Mouse (Mus musculus): Measurements from ENCODE around the gene Nod1.

Nod1 gene

DNA sequence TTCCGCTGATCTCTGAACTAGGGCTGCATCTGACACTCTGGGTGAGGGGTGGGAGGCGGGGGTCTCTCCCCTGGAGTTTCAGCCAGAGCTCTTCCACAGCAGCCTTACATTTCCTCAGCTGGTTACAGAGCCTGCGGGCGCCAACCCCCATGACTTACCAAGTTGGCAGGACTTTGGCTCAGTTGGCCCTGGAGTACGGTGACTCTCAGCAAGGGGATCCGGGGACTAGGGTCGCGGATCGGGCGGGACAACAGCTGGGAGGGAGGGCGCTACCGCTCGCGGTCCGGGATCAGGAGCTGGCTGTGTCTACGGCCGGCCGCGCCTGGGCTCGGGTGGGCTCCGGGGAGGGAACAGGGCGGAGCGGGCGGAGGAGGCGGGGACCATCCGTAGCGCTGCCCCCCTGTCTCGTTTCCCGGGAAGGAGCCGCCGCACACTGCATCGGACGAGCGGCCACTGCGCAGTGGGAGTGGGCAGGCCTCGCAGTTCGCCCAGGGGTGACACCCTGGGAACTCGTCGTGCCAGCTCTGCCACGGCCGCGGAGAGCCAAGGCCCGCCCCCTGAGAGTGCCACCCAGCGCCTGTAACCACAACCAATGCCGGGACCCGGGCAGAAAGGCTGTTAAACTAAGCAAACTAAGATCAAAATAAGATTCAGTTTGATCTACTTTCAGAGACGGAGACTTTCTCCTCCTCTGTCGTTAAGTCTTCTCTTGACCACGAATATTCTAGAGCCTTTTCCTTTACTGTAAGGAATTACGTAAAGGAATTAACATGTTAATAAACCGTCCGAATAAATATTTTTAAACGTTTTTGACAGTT, at the start of gene Nod1:
Nod1 (minus strand) TSS at position 502 of the 818 bp plus-strand sequence.
- in situ Hi-C loops (cut with MboI, MseI) = no loop called here

- in situ Hi-C loops (cut with MboI, MseI) = no loop called here
Measured at GRCm38 (mm10) chr6:55021806-55022205, 49.4 kb upstream of the Nod1 start.

GRCm38 (mm10) chr6:55018417-55018816, 46.0 kb upstream of the Nod1 start:
- in situ Hi-C loops (cut with MboI, MseI) = loop anchor here (5.0 to 10.0 kb wide), 3 partner anchors 144 to 934 kb away; no protein-coding TSS in a partner anchor

GRCm38 (mm10) chr6:55016710-55017583, 44.5 kb upstream of the Nod1 start:
- in situ Hi-C loops (cut with MboI, MseI) = loop anchor here (5.0 to 10.0 kb wide), 3 partner anchors 145 to 932 kb away; no protein-coding TSS in a partner anchor

DNA sequence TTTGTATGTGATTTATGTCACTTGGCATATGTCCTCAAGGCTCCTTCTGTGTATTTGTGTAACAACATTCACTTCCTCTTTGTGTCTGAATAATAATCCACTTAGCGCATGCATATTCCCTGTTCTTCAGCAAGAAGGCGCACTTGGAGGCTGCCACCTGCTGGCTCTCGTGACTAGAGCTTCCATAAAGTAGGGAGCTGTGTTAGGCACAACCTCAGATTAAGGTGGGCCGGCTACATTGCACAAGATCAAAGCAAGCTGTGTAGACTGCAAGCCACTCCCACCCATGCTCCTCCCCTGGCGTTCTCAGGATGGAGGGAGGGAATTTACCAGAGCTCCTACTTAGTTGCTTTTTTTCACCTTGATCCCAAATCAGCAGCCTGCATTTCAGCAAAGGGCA, 43.8 kb upstream of the Nod1 start:
- in situ Hi-C loops (cut with MboI, MseI) = loop anchor here (5.0 to 10.0 kb wide), 3 partner anchors 146 to 931 kb away; no protein-coding TSS in a partner anchor

DNA sequence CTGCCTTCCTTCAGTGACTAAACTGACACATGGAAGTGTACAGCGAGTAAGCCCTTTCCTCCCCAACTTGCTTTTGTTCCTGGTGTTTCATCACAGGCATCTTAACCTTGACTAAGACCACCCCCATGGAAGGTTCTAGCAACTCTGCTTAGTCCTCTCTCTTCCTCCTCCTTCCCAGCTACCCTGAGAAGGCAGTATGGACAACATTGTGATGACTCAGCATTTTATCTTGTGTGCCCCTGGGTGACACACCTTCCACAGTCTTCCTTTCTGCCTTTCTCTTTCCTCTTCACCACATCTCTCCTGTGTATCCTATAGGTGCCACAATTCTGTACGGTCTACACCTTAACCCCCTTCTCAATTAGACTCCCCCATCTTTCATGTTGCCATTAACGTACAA, 41.8 kb upstream of the Nod1 start:
- in situ Hi-C loops (cut with MboI, MseI) = loop anchor here in 1 of 2 experiments (10.0 kb wide), 1 partner anchor 929 kb away; no protein-coding TSS in a partner anchor

DNA sequence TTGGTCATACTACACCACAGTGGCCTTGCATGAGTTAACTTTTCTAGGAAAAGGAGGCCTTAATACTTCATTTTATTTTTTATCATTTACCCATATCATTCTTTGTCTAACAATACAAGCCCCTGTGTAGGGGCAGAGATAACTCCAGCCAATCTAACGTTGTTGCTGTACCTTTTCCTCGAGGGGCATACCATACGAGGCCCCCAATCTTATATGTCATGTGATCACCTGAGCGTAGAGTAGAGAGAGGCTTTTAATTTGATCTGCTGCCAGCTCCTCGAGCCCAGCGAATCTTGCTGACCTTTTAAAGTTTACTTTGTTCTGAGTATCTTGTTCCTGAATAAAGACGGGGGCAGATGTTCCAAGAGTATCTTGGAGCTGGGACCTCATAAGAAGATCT, 40.1 kb upstream of the Nod1 start:
- in situ Hi-C loops (cut with MboI, MseI) = loop anchor here in 1 of 2 experiments (10.0 kb wide), 1 partner anchor 928 kb away; no protein-coding TSS in a partner anchor

DNA sequence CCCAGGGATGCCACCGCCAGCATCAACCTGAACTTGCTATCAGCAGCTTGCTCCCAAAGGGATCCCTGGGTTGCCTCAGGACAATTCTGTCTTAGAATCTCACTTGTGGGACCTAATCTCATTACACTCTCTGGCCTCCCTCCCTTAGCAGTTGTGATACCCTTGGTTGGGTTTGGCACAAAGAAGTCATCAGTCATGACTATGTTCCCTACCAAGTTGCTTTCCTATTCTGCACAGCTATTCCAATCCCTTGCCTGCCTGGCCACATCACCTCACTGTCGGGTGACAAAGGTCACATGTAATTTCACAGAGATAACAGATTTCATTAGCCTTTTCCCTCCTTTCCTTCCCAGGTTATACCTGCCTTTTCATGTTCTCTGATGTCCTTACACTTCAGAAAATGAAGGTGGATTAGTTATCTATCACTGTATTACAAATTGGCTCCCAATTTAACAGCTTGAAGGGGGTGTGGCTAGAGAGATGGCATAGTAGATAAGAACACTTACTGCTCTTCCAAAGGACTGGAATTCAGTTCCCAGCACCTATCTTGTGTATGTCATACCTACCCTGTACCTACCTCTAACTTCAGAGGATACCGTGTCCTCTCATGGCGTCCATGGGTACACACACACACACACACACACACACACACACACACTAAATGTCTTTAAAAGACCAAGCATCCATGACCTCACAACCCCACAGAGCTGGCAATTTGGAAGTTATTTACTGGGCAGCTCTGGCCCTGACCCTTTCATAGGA, 38.1 kb upstream of the Nod1 start:
- in situ Hi-C loops (cut with MboI, MseI) = loop anchor here in 1 of 2 experiments (10.0 kb wide), 1 partner anchor 926 kb away; no protein-coding TSS in a partner anchor

DNA sequence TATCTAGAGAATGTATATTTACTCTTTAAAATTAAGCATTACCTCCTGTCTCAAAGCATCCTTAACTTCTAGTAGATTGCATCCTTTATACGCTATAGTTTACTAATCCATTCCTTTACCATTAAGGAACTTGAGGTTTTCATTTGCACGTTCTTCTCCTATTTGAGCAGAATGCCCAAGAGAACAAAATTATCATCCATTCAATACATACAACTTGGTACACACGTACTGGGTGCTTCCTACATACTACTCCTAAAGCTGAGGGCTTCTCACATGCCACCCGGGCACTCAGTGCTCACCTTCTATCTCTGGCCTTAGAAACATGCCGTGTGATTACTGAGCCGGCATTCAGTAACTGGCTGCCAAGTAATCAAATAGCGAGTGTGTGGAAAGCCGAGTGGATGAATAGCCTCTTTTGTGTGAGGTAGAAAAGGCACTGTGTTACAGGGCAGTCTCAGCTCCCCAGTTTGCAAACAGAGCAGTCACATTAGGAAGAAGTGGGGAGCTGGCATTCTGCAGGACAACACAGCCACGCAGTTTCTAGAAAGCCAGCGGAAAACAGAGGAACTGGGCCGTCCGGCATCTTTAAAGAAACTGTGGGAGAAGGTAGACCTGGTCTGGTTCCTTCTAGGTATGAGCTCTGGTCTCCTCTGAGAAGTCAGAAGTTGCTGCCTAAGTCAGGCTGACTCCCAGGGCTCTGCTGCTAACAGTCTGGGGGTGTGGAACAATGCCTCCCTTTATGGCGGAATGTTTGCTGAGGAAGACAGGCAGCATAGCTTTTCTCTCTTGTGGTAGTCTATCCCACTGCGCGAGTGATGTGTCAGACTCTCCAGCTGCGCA, 37.2 kb upstream of the Nod1 start:
- in situ Hi-C loops (cut with MboI, MseI) = loop anchor here in 1 of 2 experiments (10.0 kb wide), 1 partner anchor 925 kb away; no protein-coding TSS in a partner anchor

- in situ Hi-C loops (cut with MboI, MseI) = no loop called here
Measured at GRCm38 (mm10) chr6:55008401-55008800, 36.0 kb upstream of the Nod1 start.

- in situ Hi-C loops (cut with MboI, MseI) = no loop called here
Measured at GRCm38 (mm10) chr6:55003559-55003958, 31.1 kb upstream of the Nod1 start.

DNA sequence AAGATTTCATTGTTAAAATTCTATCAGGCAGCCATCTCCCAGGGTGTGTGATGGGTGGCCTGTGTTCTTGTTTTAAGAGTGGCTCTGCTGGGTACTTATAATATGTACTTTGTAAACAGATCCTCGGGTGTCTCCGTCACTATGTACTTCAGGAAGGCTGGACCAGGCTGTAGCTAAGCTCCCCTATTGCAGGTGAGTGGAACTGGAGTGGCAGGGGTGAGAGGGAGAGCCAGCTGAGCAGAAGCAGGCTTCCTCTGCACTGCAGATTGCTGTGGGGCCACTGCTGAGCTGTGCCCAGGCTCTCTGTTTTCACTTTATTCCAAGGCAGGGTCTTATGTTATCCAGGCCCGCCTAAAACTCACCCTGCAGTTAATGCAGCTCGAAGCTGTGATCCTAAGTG, 30.0 kb upstream of the Nod1 start:
- in situ Hi-C loops (cut with MboI, MseI) = no loop called here

DNA sequence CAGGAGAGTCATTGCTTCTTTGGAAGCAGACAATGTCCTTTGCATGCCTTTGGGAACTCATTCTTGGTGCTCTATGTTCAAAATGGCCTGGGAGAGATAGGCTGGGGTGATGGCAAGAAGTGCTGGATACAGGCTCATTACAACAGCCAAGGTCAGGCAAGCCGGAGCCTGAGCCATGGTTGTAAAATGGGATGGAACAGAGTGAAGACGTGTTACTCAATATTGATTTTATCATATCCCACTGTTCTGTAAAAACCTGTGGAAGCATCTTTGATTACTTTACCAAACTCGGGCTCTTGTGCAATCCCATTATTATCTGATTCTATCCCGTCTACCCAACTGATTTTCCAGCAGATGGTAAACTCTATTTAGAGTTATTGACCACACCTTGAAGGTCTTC, 28.9 kb upstream of the Nod1 start:
- in situ Hi-C loops (cut with MboI, MseI) = no loop called here

DNA sequence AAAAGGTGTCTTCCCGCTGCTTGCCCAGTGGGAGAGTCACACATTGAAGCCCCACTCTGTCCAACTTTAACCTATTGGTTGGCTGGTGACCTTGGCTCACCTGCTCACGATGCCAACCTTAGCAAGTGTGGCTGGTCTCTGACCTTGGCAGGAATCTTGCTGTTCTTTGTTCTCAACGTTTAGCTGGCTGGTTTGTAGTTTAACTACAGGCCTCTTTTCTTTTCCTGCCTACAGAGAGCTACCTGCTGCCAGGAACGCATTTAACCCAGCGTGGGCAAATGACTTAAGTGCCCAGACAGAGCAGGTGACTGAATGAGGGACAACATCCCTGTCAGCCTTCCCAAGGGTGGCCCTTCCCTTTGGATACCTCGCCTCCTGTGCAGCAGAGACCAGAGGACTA, 25.3 kb upstream of the Nod1 start:
- in situ Hi-C loops (cut with MboI, MseI) = loop anchor here in 1 of 2 experiments (5.0 kb wide), 1 partner anchor 40 kb away; the partner anchor contains the start of gene Gars

GRCm38 (mm10) chr6:54996361-54996760, 23.9 kb upstream of the Nod1 start:
- in situ Hi-C loops (cut with MboI, MseI) = loop anchor here in 1 of 2 experiments (5.0 kb wide), 1 partner anchor 41 kb away; the partner anchor contains the start of gene Gars

DNA sequence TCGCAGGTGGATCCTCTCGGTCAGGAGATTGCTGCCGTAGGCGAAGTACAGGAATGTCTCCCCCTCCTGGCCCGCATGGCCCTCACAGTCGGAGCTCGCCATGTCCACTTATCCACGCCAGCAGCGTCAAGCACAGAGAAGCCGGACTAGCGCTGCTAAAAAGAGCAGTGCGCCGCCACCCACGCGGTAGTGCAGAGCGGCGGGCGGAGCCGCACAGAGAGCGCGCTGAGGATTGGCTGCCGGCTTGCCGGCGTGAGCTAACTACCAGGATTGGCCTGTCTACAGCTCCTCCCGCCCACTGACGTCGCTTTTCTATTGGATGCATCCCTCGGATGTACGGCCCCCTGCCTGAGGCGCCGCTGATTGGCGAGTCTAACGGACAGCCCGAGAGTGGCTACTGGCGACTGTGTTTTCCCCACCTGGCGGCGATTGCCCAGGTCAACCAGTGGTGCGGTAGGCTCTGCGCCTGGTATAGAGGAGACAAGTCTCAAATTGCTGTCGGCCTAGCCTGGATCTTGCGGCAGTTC, 20.4 kb upstream of the Nod1 start, which contains the start of gene Ggct:
Ggct (minus strand) TSS at position 217 of the 527 bp plus-strand sequence.
- in situ Hi-C loops (cut with MboI, MseI) = loop anchor here in 1 of 2 experiments (5.0 kb wide), 1 partner anchor 180 kb away; no protein-coding TSS in a partner anchor

- in situ Hi-C loops (cut with MboI, MseI) = loop anchor here in 1 of 2 experiments (5.0 kb wide), 1 partner anchor 180 kb away; no protein-coding TSS in a partner anchor
Measured at GRCm38 (mm10) chr6:54992141-54992540, 19.7 kb upstream of the Nod1 start.

DNA sequence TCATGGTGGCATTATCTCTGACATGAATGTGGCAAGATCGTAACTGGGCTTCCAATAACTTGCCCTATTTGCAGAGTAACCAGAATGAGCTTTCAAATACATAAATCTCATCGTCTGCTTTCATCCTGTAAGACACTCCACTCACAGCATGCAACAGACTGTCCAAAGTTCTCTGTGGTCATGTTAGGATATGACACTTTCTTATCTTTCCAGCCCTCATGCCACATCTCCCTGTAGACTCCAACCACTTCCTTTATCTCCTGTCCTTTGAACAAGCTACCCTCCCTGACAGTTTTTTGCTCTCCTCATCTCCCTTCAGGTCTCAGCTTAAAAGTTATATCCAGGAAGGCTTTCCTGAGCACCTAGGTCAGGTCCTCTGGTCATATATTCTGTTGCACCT, 18.8 kb upstream of the Nod1 start:
- in situ Hi-C loops (cut with MboI, MseI) = loop anchor here in 1 of 2 experiments (5.0 kb wide), 1 partner anchor 179 kb away; no protein-coding TSS in a partner anchor

DNA sequence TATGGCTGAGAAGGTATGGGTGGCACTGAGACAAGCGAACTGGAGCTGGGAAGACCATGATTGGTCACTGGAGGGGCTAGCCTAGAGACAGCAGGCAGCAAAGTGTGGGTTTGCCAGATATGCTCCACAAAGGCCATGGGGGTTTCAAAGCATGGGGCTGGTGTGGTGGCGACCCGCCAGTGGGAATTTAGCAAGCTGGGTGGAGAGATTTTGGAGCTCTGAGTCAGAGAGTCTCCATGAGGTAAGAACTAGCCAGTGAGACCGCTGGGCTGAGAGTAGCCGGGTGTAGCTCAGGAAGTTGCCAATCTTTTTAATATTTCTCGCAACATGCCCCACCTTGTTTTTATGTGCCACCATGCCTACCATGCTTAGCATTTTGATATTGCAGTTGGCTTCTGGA, 15.7 kb upstream of the Nod1 start:
- in situ Hi-C loops (cut with MboI, MseI) = no loop called here

Measured in T-helper 17 cell (primary cell).